Mouse (Mus musculus): ENCODE results near the gene Nepro. TPM values are rescaled to one million over a fixed set of nuclear protein-coding genes. Genes with fewer than 3 reads are reported as not detected.

The Nepro gene
- polyA plus RNA-seq, 1 experiment from 2014 or later, result 12.6 TPM

GRCm38 (mm10) chr16:44686991-44687718 lies 36.9 kb upstream of the Nepro start:
- Histone ChIP-seq H3K27ac (replicated peaks; ENCODE audit: low read depth, low read length) (peak overlapping the region; percentile 91), H3K9me3 (replicated peaks; ENCODE audit: control insufficient read depth, low read length) (no peaks in the 10 kb centered on the region; the same call in 1 of the 2 replicates), H3K4me1 (ENCODE audit: control insufficient read depth, insufficient read depth, low read length) (peaks cover 6% of the 10 kb centered on the region; the same call in 1 of the 2 replicates), H3K9ac (replicated peaks; ENCODE audit: low read length) (peak overlapping the region; percentile 43), H3K36me3 (replicated peaks; ENCODE audit: control insufficient read depth, insufficient read depth, low read depth, low read length) (no peaks in the 10 kb centered on the region), H3K4me3 (ENCODE audit: low read depth, low read length) (no peak overlapping the region), H3K4me2 (ENCODE audit: low read depth, low read length) (peak overlapping the region; percentile 21), H3K27me3 (ENCODE audit: control insufficient read depth, insufficient read depth, low read length) (no peaks in the 10 kb centered on the region)
- peak; percentile 80 for DNase-seq (ENCODE audit: low spot score)
- WGBS, result 33% methylated on average over 20 of the region's 20 CpGs
- peak; percentile 92 for ATAC-seq (replicated peaks; ENCODE audit: insufficient number of reproducible peaks, low FRiP score, low TSS enrichment, low read depth)

- peaks cover 6% of the 10 kb centered on the region; the same call in 1 of the 2 replicates for H3K4me1 ChIP-seq (ENCODE audit: control insufficient read depth, insufficient read depth, low read length)
- WGBS, result 3% methylated on average over 18 of the region's 18 CpGs
- peak overlapping the region; percentile 43 for H3K9ac ChIP-seq (replicated peaks; ENCODE audit: low read length)
Observed at GRCm38 (mm10) chr16:44687719-44688420, 36.2 kb upstream of the Nepro start.

DNA sequence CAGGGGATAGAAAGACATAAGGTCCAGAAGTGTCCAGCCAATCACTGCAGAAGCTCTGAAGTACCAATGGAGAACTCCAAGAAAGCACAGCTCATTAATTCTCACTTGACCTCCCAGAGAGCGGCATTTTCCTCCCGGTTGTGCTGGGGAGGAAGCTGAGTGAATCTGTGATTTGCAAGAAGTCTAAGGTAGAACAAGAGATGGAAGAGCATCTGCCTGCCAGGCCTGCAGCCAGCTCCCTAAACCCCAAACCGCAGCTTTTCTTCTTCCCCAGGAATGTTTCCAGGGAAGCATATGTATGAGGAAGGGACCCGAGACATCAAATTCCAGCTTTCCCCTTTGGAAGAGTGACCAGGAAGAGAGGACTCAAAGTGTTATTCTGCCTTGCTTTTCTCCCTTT lies 35.6 kb upstream of the Nepro start:
- Histone ChIP-seq H3K27ac (replicated peaks; ENCODE audit: low read depth, low read length) (peak overlapping the region; percentile 69), H3K9ac (replicated peaks; ENCODE audit: low read length) (peak overlapping the region; percentile 30; the same call in 1 of the 2 replicates), H3K27me3 (ENCODE audit: control insufficient read depth, insufficient read depth, low read length) (no peaks in the 10 kb centered on the region), H3K9me3 (replicated peaks; ENCODE audit: control insufficient read depth, low read length) (no peaks in the 10 kb centered on the region), H3K4me2 (ENCODE audit: low read depth, low read length) (0 out of 2 replicates have a peak overlapping the region, but pooled peaks have one; percentile 1), H3K36me3 (replicated peaks; ENCODE audit: control insufficient read depth, insufficient read depth, low read depth, low read length) (no peaks in the 10 kb centered on the region), H3K4me1 (ENCODE audit: control insufficient read depth, insufficient read depth, low read length) (peaks cover 6% of the 10 kb centered on the region; the same call in 1 of the 2 replicates), H3K4me3 (ENCODE audit: low read depth, low read length) (no peak overlapping the region)
- DNase-seq (ENCODE audit: low spot score) (peak; percentile 26), ATAC-seq (replicated peaks; ENCODE audit: insufficient number of reproducible peaks, low FRiP score, low TSS enrichment, low read depth) (no peak)
- WGBS, result 6% methylated on average over 4 of the region's 4 CpGs

More at GRCm38 (mm10) chr16:44687719-44688420, 36.2 kb upstream of the Nepro start:
- Histone ChIP-seq H3K4me2 (ENCODE audit: low read depth, low read length) (peak overlapping the region; percentile 21), H3K4me3 (ENCODE audit: low read depth, low read length) (no peak overlapping the region), H3K36me3 (replicated peaks; ENCODE audit: control insufficient read depth, insufficient read depth, low read depth, low read length) (no peaks in the 10 kb centered on the region), H3K27me3 (ENCODE audit: control insufficient read depth, insufficient read depth, low read length) (no peaks in the 10 kb centered on the region), H3K9me3 (replicated peaks; ENCODE audit: control insufficient read depth, low read length) (no peaks in the 10 kb centered on the region), H3K27ac (replicated peaks; ENCODE audit: low read depth, low read length) (peak overlapping the region; percentile 91)
- peak; percentile 65 for DNase-seq (ENCODE audit: low spot score)
- ATAC-seq (replicated peaks; ENCODE audit: insufficient number of reproducible peaks, low FRiP score, low TSS enrichment, low read depth), result no peak

DNA sequence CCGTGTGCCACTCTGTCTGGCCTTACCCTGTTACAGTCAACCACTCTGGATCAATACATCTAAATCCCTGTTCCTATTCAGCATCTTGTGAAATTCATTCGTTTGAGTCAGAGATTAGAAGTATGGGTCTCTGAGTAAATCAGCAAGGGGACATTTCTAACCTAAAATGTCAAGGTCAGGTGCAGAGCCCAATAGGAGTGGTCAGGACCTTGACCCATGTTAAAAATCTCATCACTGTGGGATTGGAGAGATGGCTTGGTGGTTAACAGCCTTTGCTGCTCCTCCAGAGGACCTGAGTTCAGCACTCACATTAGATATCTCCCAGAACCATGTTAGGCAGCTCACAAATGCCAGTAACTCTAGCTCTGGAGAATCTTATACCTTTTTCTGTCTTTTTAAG lies 33.6 kb upstream of the Nepro start:
- DNase-seq (ENCODE audit: low spot score), result no peak
- no peak overlapping the region for H3K4me3 ChIP-seq (ENCODE audit: low read depth, low read length)
- H3K27ac ChIP-seq (replicated peaks; ENCODE audit: low read depth, low read length), result no peak overlapping the region
- ATAC-seq (replicated peaks; ENCODE audit: insufficient number of reproducible peaks, low FRiP score, low TSS enrichment, low read depth), result no peak
- no peaks in the 10 kb centered on the region for H3K27me3 ChIP-seq (ENCODE audit: control insufficient read depth, insufficient read depth, low read length)
- H3K4me2 ChIP-seq (ENCODE audit: low read depth, low read length), result no peak overlapping the region
- peaks cover 6% of the 10 kb centered on the region; the same call in 1 of the 2 replicates for H3K4me1 ChIP-seq (ENCODE audit: control insufficient read depth, insufficient read depth, low read length)
- no peak overlapping the region for H3K9ac ChIP-seq (replicated peaks; ENCODE audit: low read length)
- no peaks in the 10 kb centered on the region for H3K36me3 ChIP-seq (replicated peaks; ENCODE audit: control insufficient read depth, insufficient read depth, low read depth, low read length)
- H3K9me3 ChIP-seq (replicated peaks; ENCODE audit: control insufficient read depth, low read length), result no peaks in the 10 kb centered on the region
- WGBS, result 72% methylated on average over 2 of the region's 2 CpGs

- H3K4me3 ChIP-seq (ENCODE audit: low read depth, low read length), result no peak overlapping the region
- H3K27me3 ChIP-seq (ENCODE audit: control insufficient read depth, insufficient read depth, low read length), result no peaks in the 10 kb centered on the region
- H3K9ac ChIP-seq (replicated peaks; ENCODE audit: low read length), result no peak overlapping the region
- H3K4me1 ChIP-seq (ENCODE audit: control insufficient read depth, insufficient read depth, low read length), result peaks cover 9% of the 10 kb centered on the region
- no peaks in the 10 kb centered on the region for H3K9me3 ChIP-seq (replicated peaks; ENCODE audit: control insufficient read depth, low read length)
- no peak for DNase-seq (ENCODE audit: low spot score)
- 81% methylated on average over 2 of the region's 2 CpGs for WGBS
- no peak for ATAC-seq (replicated peaks; ENCODE audit: insufficient number of reproducible peaks, low FRiP score, low TSS enrichment, low read depth)
- H3K36me3 ChIP-seq (replicated peaks; ENCODE audit: control insufficient read depth, insufficient read depth, low read depth, low read length), result no peaks in the 10 kb centered on the region
- H3K4me2 ChIP-seq (ENCODE audit: low read depth, low read length), result no peak overlapping the region
- no peak overlapping the region for H3K27ac ChIP-seq (replicated peaks; ENCODE audit: low read depth, low read length)
Observed at GRCm38 (mm10) chr16:44691066-44691465, 33.0 kb upstream of the Nepro start.

GRCm38 (mm10) chr16:44691561-44692141 lies 32.5 kb upstream of the Nepro start:
- ATAC-seq (replicated peaks; ENCODE audit: insufficient number of reproducible peaks, low FRiP score, low TSS enrichment, low read depth), result no peak
- Histone ChIP-seq H3K27me3 (ENCODE audit: control insufficient read depth, insufficient read depth, low read length) (no peaks in the 10 kb centered on the region), H3K36me3 (replicated peaks; ENCODE audit: control insufficient read depth, insufficient read depth, low read depth, low read length) (no peaks in the 10 kb centered on the region), H3K4me3 (ENCODE audit: low read depth, low read length) (no peak overlapping the region), H3K27ac (replicated peaks; ENCODE audit: low read depth, low read length) (no peak overlapping the region), H3K4me1 (ENCODE audit: control insufficient read depth, insufficient read depth, low read length) (peaks cover 9% of the 10 kb centered on the region), H3K9ac (replicated peaks; ENCODE audit: low read length) (no peak overlapping the region), H3K9me3 (replicated peaks; ENCODE audit: control insufficient read depth, low read length) (no peaks in the 10 kb centered on the region), H3K4me2 (ENCODE audit: low read depth, low read length) (no peak overlapping the region)
- 60% methylated on average over 17 of the region's 17 CpGs for WGBS
- no peak for DNase-seq (ENCODE audit: low spot score)

GRCm38 (mm10) chr16:44692541-44692940 lies 31.6 kb upstream of the Nepro start:
- no peaks in the 10 kb centered on the region for H3K36me3 ChIP-seq (replicated peaks; ENCODE audit: control insufficient read depth, insufficient read depth, low read depth, low read length)
- WGBS, result 89% methylated on average over 1 of the region's 1 CpGs
- DNase-seq (ENCODE audit: low spot score) (no peak), ATAC-seq (replicated peaks; ENCODE audit: insufficient number of reproducible peaks, low FRiP score, low TSS enrichment, low read depth) (no peak)
- H3K4me3 ChIP-seq (ENCODE audit: low read depth, low read length), result no peak overlapping the region
- H3K4me1 ChIP-seq (ENCODE audit: control insufficient read depth, insufficient read depth, low read length), result peaks cover 9% of the 10 kb centered on the region
- H3K27ac ChIP-seq (replicated peaks; ENCODE audit: low read depth, low read length), result no peak overlapping the region
- no peak overlapping the region for H3K9ac ChIP-seq (replicated peaks; ENCODE audit: low read length)
- no peaks in the 10 kb centered on the region for H3K9me3 ChIP-seq (replicated peaks; ENCODE audit: control insufficient read depth, low read length)
- no peaks in the 10 kb centered on the region for H3K27me3 ChIP-seq (ENCODE audit: control insufficient read depth, insufficient read depth, low read length)
- no peak overlapping the region for H3K4me2 ChIP-seq (ENCODE audit: low read depth, low read length)

All from embryonic facial prominence, embryonic 11.5 days (tissue).